Mouse (Mus musculus) G1E (cell line): Measurements from ENCODE around the gene Ptpra. TPM values are rescaled to one million over a fixed set of nuclear protein-coding genes. Genes with fewer than 3 reads are reported as not detected.
A peak's percentile ranks its signal among the peaks of the same experiment; 100 is the strongest.

Experiments used
- ATAC-seq: 2 replicates; pipeline ENCODE4 v1.8.0; 2016; ENCODE audit warnings: mild to moderate bottlenecking; ENCODE audit not compliant: insufficient number of reproducible peaks, poor library complexity, low FRiP score, severe bottlenecking; ENCODE audit errors: extremely low read depth
- DNase-seq: peaks from one replicate; pipeline ENCODE4 v3.0.0; 2012; ENCODE audit warnings: low spot score
- H3K27me3 ChIP-seq: 2 replicates; pipeline ENCODE4 v1.6.1; 2012; ENCODE audit warnings: mild to moderate bottlenecking, low read length, inconsistent platforms; ENCODE audit not compliant: insufficient read depth
- H3K36me3 ChIP-seq: replicated peaks from 2 replicates; pipeline ENCODE3; 2012; ENCODE audit warnings: mild to moderate bottlenecking, inconsistent platforms
- H3K4me1 ChIP-seq: 2 replicates; pipeline ENCODE4 v1.6.1; 2012; ENCODE audit warnings: low read depth, low read length, inconsistent platforms, mixed read lengths; ENCODE audit not compliant: insufficient read depth
- H3K4me3 ChIP-seq: 2 replicates; pipeline ENCODE4 v1.5.1; 2012; ENCODE audit warnings: low read depth, mild to moderate bottlenecking, inconsistent platforms, low read length, moderate library complexity, mixed read lengths
- H3K9me3 ChIP-seq: replicated peaks from 2 replicates; pipeline ENCODE4 v1.6.1; 2012; ENCODE audit warnings: inconsistent platforms
- CTCF ChIP-seq: IDR thresholded peaks from 2 replicates; pipeline ENCODE4 v1.5.1; 2012; ENCODE audit warnings: low read depth, low read length, inconsistent platforms, mixed read lengths
- GATA1 ChIP-seq: IDR thresholded peaks from 2 replicates; pipeline ENCODE4 v1.6.1; 2012; ENCODE audit warnings: borderline replicate concordance, low read length, inconsistent platforms, mixed read lengths
- GATA2 ChIP-seq: IDR thresholded peaks from 2 replicates; pipeline ENCODE4 v1.6.1; 2012; ENCODE audit warnings: low read depth, low read length, inconsistent platforms, borderline replicate concordance
- POLR2AphosphoS5 ChIP-seq: IDR thresholded peaks from 2 replicates; pipeline ENCODE4 v1.6.1; 2012; ENCODE audit warnings: low read depth, low read length, inconsistent platforms; ENCODE audit not compliant: insufficient replicate concordance
- TAL1 ChIP-seq: conservative IDR thresholded peaks from 2 replicates; pipeline ENCODE4 v1.6.1; 2012; ENCODE audit warnings: low read depth, low read length, inconsistent platforms, mixed read lengths
- polyA plus RNA-seq: library from polyadenylated mRNA; stranded (reverse); fragments of >175 nt; gene quantifications from 2 replicates; pipeline ENCODE4 v1.2.3, GENCODE M21; 2012
- total RNA-seq, 2 experiments: library from RNA; stranded (forward) in 1 of 2; stranded (reverse) in 1 of 2; fragments of 200-1000 nt in 1 of 2; fragments of >200 nt in 1 of 2; fragmentation: Nextera tagmentation in 1 of 2; gene quantifications; 2 replicates each; pipeline ENCODE4 v1.2.3; 2014 to 2017

Gene Ptpra
- total and polyA plus RNA-seq, 3 experiments, result 22.6 to 119 (median 97.7) TPM

GRCm38 (mm10) chr2:130535017-130535416 is 84.9 kb downstream of the Ptpra start:
- ATAC-seq (no peak), DNase-seq (no peak)
- Histone ChIP-seq H3K4me1 (no peaks in the 10 kb centered on the region), H3K4me3 (no peak overlapping the region), H3K27me3 (no peaks in the 10 kb centered on the region), H3K36me3 (peaks cover 86% of the 10 kb centered on the region), H3K9me3 (no peaks in the 10 kb centered on the region)
- TF ChIP-seq GATA1 (no peak), CTCF (no peak), TAL1 (no peak), GATA2 (no peak), POLR2AphosphoS5 (no peak)

GRCm38 (mm10) chr2:130536890-130537289 is 86.8 kb downstream of the Ptpra start:
- ATAC-seq (no peak), DNase-seq (no peak)
- Histone ChIP-seq H3K4me1 (no peaks in the 10 kb centered on the region), H3K9me3 (no peaks in the 10 kb centered on the region), H3K27me3 (no peaks in the 10 kb centered on the region), H3K4me3 (no peak overlapping the region), H3K36me3 (peaks cover 90% of the 10 kb centered on the region)
- TF ChIP-seq GATA1 (no peak), GATA2 (no peak), TAL1 (no peak), POLR2AphosphoS5 (no peak), CTCF (no peak)

GRCm38 (mm10) chr2:130538876-130539546 is 88.9 kb downstream of the Ptpra start:
- Histone ChIP-seq H3K9me3 (no peaks in the 10 kb centered on the region), H3K36me3 (peaks cover 93% of the 10 kb centered on the region), H3K4me3 (no peak overlapping the region), H3K27me3 (no peaks in the 10 kb centered on the region), H3K4me1 (0 out of 2 replicates have a peak, but pooled peaks cover 4% of the 10 kb centered on the region)
- TF ChIP-seq POLR2AphosphoS5 (no peak), GATA2 (no peak), GATA1 (no peak), CTCF (no peak), TAL1 (no peak)
- DNase-seq (no peak), ATAC-seq (no peak)

GRCm38 (mm10) chr2:130540266-130540665 is 90.2 kb downstream of the Ptpra start:
- no peak for TF ChIP-seq GATA1
- no peak for TF ChIP-seq TAL1
- DNase-seq (no peak), ATAC-seq (no peak)
- H3K4me3 ChIP-seq, result no peak overlapping the region
- H3K27me3 ChIP-seq, result no peaks in the 10 kb centered on the region
- no peaks in the 10 kb centered on the region for H3K9me3 ChIP-seq
- H3K4me1 ChIP-seq, result peaks cover 6% of the 10 kb centered on the region; the same call in 1 of the 2 replicates
- peaks cover 95% of the 10 kb centered on the region for H3K36me3 ChIP-seq

GRCm38 (mm10) chr2:130546957-130547356 is 96.9 kb downstream of the Ptpra start:
- DNase-seq (no peak), ATAC-seq (peak; percentile 63)
- no peak for TF ChIP-seq CTCF
- TF ChIP-seq TAL1, result no peak
- no peak for TF ChIP-seq GATA1
- TF ChIP-seq GATA2, result no peak
- TF ChIP-seq POLR2AphosphoS5, result no peak
- no peaks in the 10 kb centered on the region for H3K27me3 ChIP-seq
- no peaks in the 10 kb centered on the region for H3K9me3 ChIP-seq
- H3K36me3 ChIP-seq, result peaks cover 96% of the 10 kb centered on the region
- no peak overlapping the region for H3K4me3 ChIP-seq
- peaks cover 11% of the 10 kb centered on the region for H3K4me1 ChIP-seq

- Histone ChIP-seq H3K4me3 (no peak overlapping the region), H3K36me3 (peaks cover 86% of the 10 kb centered on the region), H3K4me1 (no peaks in the 10 kb centered on the region), H3K27me3 (no peaks in the 10 kb centered on the region), H3K9me3 (no peaks in the 10 kb centered on the region)
- ATAC-seq, result no peak
- TF ChIP-seq POLR2AphosphoS5, result no peak
- no peak for TF ChIP-seq CTCF
- no peak for TF ChIP-seq TAL1
- no peak for TF ChIP-seq GATA2
- no peak for TF ChIP-seq GATA1
- no peak for DNase-seq
Measured at GRCm38 (mm10) chr2:130554841-130555240, 104.8 kb downstream of the Ptpra start.
